Mouse (Mus musculus): ENCODE measurements around the gene Wbp2nl. TPM values are rescaled to one million over a fixed set of nuclear protein-coding genes. Genes with fewer than 3 reads are reported as not detected.

Wbp2nl gene
- not detected for polyA plus RNA-seq (2014; fragmentation: Illumina TruSeq; extraction: RNeasy Lipid Tissue Mini Kit (QIAGEN cat#74804); ENCODE audit: insufficient read depth, low read depth, low replicate concordance)

GRCm38 (mm10) chr15:82298764-82299561, at the start of gene Wbp2nl:
Wbp2nl (plus strand) TSS chr15:82298954.

GRCm38 (mm10) chr15:82252097-82252496, 46.7 kb upstream of the Wbp2nl start, which contains the start of gene 1500009C09Rik:
1500009C09Rik (plus strand) TSS chr15:82252397.

GRCm38 (mm10) chr15:82274593-82274926, 24.2 kb upstream of the Wbp2nl start, which contains the start of gene Sept3:
Sept3 (plus strand) TSS chr15:82274893.

GRCm38 (mm10) chr15:82338593-82339112, 39.9 kb downstream of the Wbp2nl start, which contains the start of the genes Naga, Pheta2 and Smdt1:
Naga (minus strand) TSS chr15:82338925.
Pheta2 (plus strand) TSS chr15:82338942.
Smdt1 (plus strand) TSS chr15:82338959.

GRCm38 (mm10) chr15:82354126-82354945, 55.6 kb downstream of the Wbp2nl start, which contains the start of gene Ndufa6:
Ndufa6 (minus strand) TSS chr15:82354322.

Other genes with a start within 250 kb of the Wbp2nl start
- gene 4930407I10Rik, start 239.8 kb upstream of the Wbp2nl start, polyA plus RNA-seq (2014; fragmentation: Illumina TruSeq; extraction: RNeasy Lipid Tissue Mini Kit (QIAGEN cat#74804); ENCODE audit: insufficient read depth, low read depth, low replicate concordance): not detected
- not detected for gene Mei1, start 229.0 kb upstream of the Wbp2nl start, polyA plus RNA-seq (2014; fragmentation: Illumina TruSeq; extraction: RNeasy Lipid Tissue Mini Kit (QIAGEN cat#74804); ENCODE audit: insufficient read depth, low read depth, low replicate concordance)
- 10.0 TPM for gene Ccdc134, start 171.0 kb upstream of the Wbp2nl start, polyA plus RNA-seq (2014; fragmentation: Illumina TruSeq; extraction: RNeasy Lipid Tissue Mini Kit (QIAGEN cat#74804); ENCODE audit: insufficient read depth, low read depth, low replicate concordance)
- 45.6 TPM for gene Srebf2, start 151.8 kb upstream of the Wbp2nl start, polyA plus RNA-seq (2014; fragmentation: Illumina TruSeq; extraction: RNeasy Lipid Tissue Mini Kit (QIAGEN cat#74804); ENCODE audit: insufficient read depth, low read depth, low replicate concordance)
- not detected for gene Shisa8, start 86.1 kb upstream of the Wbp2nl start, polyA plus RNA-seq (2014; fragmentation: Illumina TruSeq; extraction: RNeasy Lipid Tissue Mini Kit (QIAGEN cat#74804); ENCODE audit: insufficient read depth, low read depth, low replicate concordance)
- gene Tnfrsf13c, start 74.6 kb upstream of the Wbp2nl start, polyA plus RNA-seq (2014; fragmentation: Illumina TruSeq; extraction: RNeasy Lipid Tissue Mini Kit (QIAGEN cat#74804); ENCODE audit: insufficient read depth, low read depth, low replicate concordance): 5.0 TPM
- gene Cenpm, start 54.2 kb upstream of the Wbp2nl start, polyA plus RNA-seq (2014; fragmentation: Illumina TruSeq; extraction: RNeasy Lipid Tissue Mini Kit (QIAGEN cat#74804); ENCODE audit: insufficient read depth, low read depth, low replicate concordance): not detected
- gene 1500009C09Rik, start 46.6 kb upstream of the Wbp2nl start, polyA plus RNA-seq (2014; fragmentation: Illumina TruSeq; extraction: RNeasy Lipid Tissue Mini Kit (QIAGEN cat#74804); ENCODE audit: insufficient read depth, low read depth, low replicate concordance): not detected
- 0.72 TPM for gene Sept3, start 24.1 kb upstream of the Wbp2nl start, polyA plus RNA-seq (2014; fragmentation: Illumina TruSeq; extraction: RNeasy Lipid Tissue Mini Kit (QIAGEN cat#74804); ENCODE audit: insufficient read depth, low read depth, low replicate concordance)
- gene Naga, start 40.0 kb downstream of the Wbp2nl start, polyA plus RNA-seq (2014; fragmentation: Illumina TruSeq; extraction: RNeasy Lipid Tissue Mini Kit (QIAGEN cat#74804); ENCODE audit: insufficient read depth, low read depth, low replicate concordance): 62.8 TPM
- 1.3 TPM for gene Pheta2, start 40.0 kb downstream of the Wbp2nl start, polyA plus RNA-seq (2014; fragmentation: Illumina TruSeq; extraction: RNeasy Lipid Tissue Mini Kit (QIAGEN cat#74804); ENCODE audit: insufficient read depth, low read depth, low replicate concordance)
- 231 TPM for gene Smdt1, start 40.0 kb downstream of the Wbp2nl start, polyA plus RNA-seq (2014; fragmentation: Illumina TruSeq; extraction: RNeasy Lipid Tissue Mini Kit (QIAGEN cat#74804); ENCODE audit: insufficient read depth, low read depth, low replicate concordance)
- gene Ndufa6, start 55.4 kb downstream of the Wbp2nl start, polyA plus RNA-seq (2014; fragmentation: Illumina TruSeq; extraction: RNeasy Lipid Tissue Mini Kit (QIAGEN cat#74804); ENCODE audit: insufficient read depth, low read depth, low replicate concordance): 285 TPM
- 29.1 TPM for gene Cyp2d22, start 81.3 kb downstream of the Wbp2nl start, polyA plus RNA-seq (2014; fragmentation: Illumina TruSeq; extraction: RNeasy Lipid Tissue Mini Kit (QIAGEN cat#74804); ENCODE audit: insufficient read depth, low read depth, low replicate concordance)
- gene Cyp2d11, start 95.1 kb downstream of the Wbp2nl start, polyA plus RNA-seq (2014; fragmentation: Illumina TruSeq; extraction: RNeasy Lipid Tissue Mini Kit (QIAGEN cat#74804); ENCODE audit: insufficient read depth, low read depth, low replicate concordance): not detected
- not detected for gene Cyp2d10, start 108.2 kb downstream of the Wbp2nl start, polyA plus RNA-seq (2014; fragmentation: Illumina TruSeq; extraction: RNeasy Lipid Tissue Mini Kit (QIAGEN cat#74804); ENCODE audit: insufficient read depth, low read depth, low replicate concordance)
- gene Cyp2d9, start 134.5 kb downstream of the Wbp2nl start, polyA plus RNA-seq (2014; fragmentation: Illumina TruSeq; extraction: RNeasy Lipid Tissue Mini Kit (QIAGEN cat#74804); ENCODE audit: insufficient read depth, low read depth, low replicate concordance): not detected

Measured in lung, adult 10 weeks (tissue).